Mouse (Mus musculus) MEL (cell line): ENCODE measurements around the gene Slfn3. TPM values are rescaled to one million over a fixed set of nuclear protein-coding genes. Genes with fewer than 3 reads are reported as not detected.

Source experiments
- DNase-seq: peaks from one replicate; pipeline ENCODE4 v3.0.0; 2011; ENCODE audit warnings: low read depth, low spot score
- H3K27ac ChIP-seq: 2 replicates; pipeline ENCODE4 v1.5.1; 2012; ENCODE audit warnings: low read depth, mild to moderate bottlenecking, control low read depth, low read length, moderate library complexity; ENCODE audit not compliant: control insufficient read depth
- H3K27me3 ChIP-seq, 2 experiments: fragments of 150-350 bp in 1 of 2; sonication (generic) in 1 of 2; 2 replicates each; pipeline ENCODE4 v1.6.1; 2012; ENCODE audit warnings: low read length in 2 of 2, mild to moderate bottlenecking in 2 of 2, improper control_type of control experiment in 1 of 2, moderate library complexity in 1 of 2; ENCODE audit not compliant: insufficient read depth in 2 of 2, control insufficient read depth in 1 of 2
- H3K36me3 ChIP-seq, 2 experiments: 2 replicates each; pipeline ENCODE4 v1.6.1; 2012 to 2014; ENCODE audit warnings: low read length in 2 of 2, improper control_type of control experiment in 1 of 2, inconsistent platforms in 1 of 2, mild to moderate bottlenecking in 1 of 2; ENCODE audit not compliant: insufficient read depth in 2 of 2, control insufficient read depth in 1 of 2
- H3K4me1 ChIP-seq, 2 experiments: fragments of 150-350 bp in 1 of 2; sonication (generic) in 1 of 2; 2 replicates each; pipeline ENCODE4 v1.6.1; 2012; ENCODE audit warnings: low read length in 2 of 2, improper control_type of control experiment in 1 of 2, mild to moderate bottlenecking in 1 of 2; ENCODE audit not compliant: insufficient read depth in 2 of 2, control insufficient read depth in 1 of 2
- H3K4me3 ChIP-seq, 2 experiments: fragments of 150-350 bp in 1 of 2; sonication (generic) in 1 of 2; 2 replicates each; pipeline ENCODE4 v1.5.1; 2012; ENCODE audit warnings: low read depth in 2 of 2, low read length in 2 of 2, mild to moderate bottlenecking in 2 of 2, moderate library complexity in 2 of 2, control low read depth in 1 of 2, improper control_type of control experiment in 1 of 2; ENCODE audit not compliant: control insufficient read depth in 1 of 2, insufficient read depth in 1 of 2
- H3K79me2 ChIP-seq: 2 replicates; pipeline ENCODE4 v1.6.1; 2012; ENCODE audit warnings: mild to moderate bottlenecking, low read length, moderate library complexity; ENCODE audit not compliant: control insufficient read depth, poor library complexity, insufficient read depth
- H3K9ac ChIP-seq: 2 replicates; pipeline ENCODE4 v1.6.1; 2012; ENCODE audit warnings: low read depth, mild to moderate bottlenecking, control low read depth, low read length, moderate library complexity; ENCODE audit not compliant: control insufficient read depth, poor library complexity, severe bottlenecking
- H3K9me3 ChIP-seq: fragments of 150-350 bp; sonication (generic); replicated peaks from 2 replicates; pipeline ENCODE4 v1.6.1; 2012; ENCODE audit warnings: mild to moderate bottlenecking, low read length, improper control_type of control experiment, moderate library complexity; ENCODE audit not compliant: insufficient read depth
- BHLHE40 ChIP-seq: IDR thresholded peaks from 2 replicates; pipeline ENCODE4 v1.6.1; 2012; ENCODE audit warnings: low read depth, mild to moderate bottlenecking, inconsistent platforms, low read length, improper control_type of control experiment, borderline replicate concordance
- CHD1 ChIP-seq: IDR thresholded peaks from 2 replicates; pipeline ENCODE4 v1.6.1; 2012; ENCODE audit warnings: low read depth, mild to moderate bottlenecking, inconsistent platforms, low read length, improper control_type of control experiment
- CHD2 ChIP-seq: IDR thresholded peaks from 2 replicates; pipeline ENCODE4 v1.6.1; 2011; ENCODE audit warnings: low read length, improper control_type of control experiment
- CTCF ChIP-seq, 3 experiments: IDR thresholded peaks in 2 of 3; conservative IDR thresholded peaks in 1 of 3; 2 replicates each; pipeline ENCODE4 v1.5.1; 2011 to 2012; ENCODE audit warnings: low read length in 3 of 3, low read depth in 2 of 3, mild to moderate bottlenecking in 2 of 3, improper control_type of control experiment in 1 of 3, inconsistent platforms in 1 of 3, mixed read lengths in 1 of 3, moderate library complexity in 1 of 3; ENCODE audit not compliant: control insufficient read depth in 1 of 3, insufficient read depth in 1 of 3, poor library complexity in 1 of 3, severe bottlenecking in 1 of 3
- E2F4 ChIP-seq: IDR thresholded peaks from 2 replicates; pipeline ENCODE4 v1.6.1; 2011; ENCODE audit warnings: low read depth, low read length, improper control_type of control experiment, borderline replicate concordance
- ELF1 ChIP-seq: IDR thresholded peaks from 2 replicates; pipeline ENCODE4 v1.6.1; 2014; ENCODE audit warnings: low read depth, mild to moderate bottlenecking, inconsistent platforms, low read length, improper control_type of control experiment, moderate library complexity
- EP300 ChIP-seq, 2 experiments: IDR thresholded peaks; 2 replicates each; pipeline ENCODE4 v1.6.1; 2011; ENCODE audit warnings: improper control_type of control experiment in 2 of 2, low read length in 2 of 2, low read depth in 1 of 2, mild to moderate bottlenecking in 1 of 2
- ETS1 ChIP-seq: IDR thresholded peaks from 2 replicates; pipeline ENCODE4 v1.6.1; 2012; ENCODE audit warnings: low read depth, mild to moderate bottlenecking, inconsistent platforms, low read length, improper control_type of control experiment, moderate library complexity
- GATA1 ChIP-seq: IDR thresholded peaks from 2 replicates; pipeline ENCODE4 v1.6.1; 2011; ENCODE audit warnings: low read depth, low read length, improper control_type of control experiment
- HCFC1 ChIP-seq: IDR thresholded peaks from 2 replicates; pipeline ENCODE4 v1.6.1; 2012; ENCODE audit warnings: low read depth, mild to moderate bottlenecking, inconsistent platforms, low read length, improper control_type of control experiment, moderate library complexity
- KAT2A ChIP-seq: conservative IDR thresholded peaks from 2 replicates; pipeline ENCODE4 v1.6.1; 2012; ENCODE audit warnings: low read depth, low read length, improper control_type of control experiment, inconsistent platforms
- MAFK ChIP-seq: IDR thresholded peaks from 2 replicates; pipeline ENCODE4 v1.6.1; 2011; ENCODE audit warnings: low read depth, mild to moderate bottlenecking, low read length, improper control_type of control experiment, borderline replicate concordance
- MAX ChIP-seq: IDR thresholded peaks from 2 replicates; pipeline ENCODE4 v1.6.1; 2011; ENCODE audit warnings: low read length, improper control_type of control experiment
- MAZ ChIP-seq: IDR thresholded peaks from 2 replicates; pipeline ENCODE4 v1.6.1; 2012; ENCODE audit warnings: low read depth, mild to moderate bottlenecking, inconsistent platforms, low read length, improper control_type of control experiment
- MXI1 ChIP-seq: IDR thresholded peaks from 2 replicates; pipeline ENCODE4 v1.6.1; 2011; ENCODE audit warnings: mild to moderate bottlenecking, low read depth, low read length, improper control_type of control experiment
- MYB ChIP-seq: IDR thresholded peaks from 2 replicates; pipeline ENCODE4 v1.6.1; 2011; ENCODE audit warnings: mild to moderate bottlenecking, low read depth, low read length, improper control_type of control experiment
- MYC ChIP-seq: IDR thresholded peaks from 2 replicates; pipeline ENCODE4 v1.6.1; 2011; ENCODE audit warnings: low read depth, mild to moderate bottlenecking, low read length, improper control_type of control experiment, moderate library complexity
- NELFE ChIP-seq: IDR thresholded peaks from 2 replicates; pipeline ENCODE4 v1.6.1; 2011; ENCODE audit warnings: low read depth, low read length, improper control_type of control experiment
- POLR2A ChIP-seq, 2 experiments: IDR thresholded peaks; 2 replicates each; pipeline ENCODE4 v1.6.1; 2011 to 2012; ENCODE audit warnings: low read length in 2 of 2, mild to moderate bottlenecking in 2 of 2, control low read depth in 1 of 2, improper control_type of control experiment in 1 of 2, low read depth in 1 of 2, moderate library complexity in 1 of 2; ENCODE audit not compliant: control insufficient read depth in 1 of 2, insufficient read depth in 1 of 2, poor library complexity in 1 of 2
- POLR2AphosphoS2 ChIP-seq: IDR thresholded peaks from 2 replicates; pipeline ENCODE4 v1.6.1; 2011; ENCODE audit warnings: low read length, improper control_type of control experiment
- POLR2AphosphoS5 ChIP-seq: IDR thresholded peaks from 2 replicates; pipeline ENCODE4 v1.6.1; 2012; ENCODE audit warnings: low read depth, borderline replicate concordance, mild to moderate bottlenecking, inconsistent platforms, low read length, moderate library complexity, mixed read lengths
- RCOR1 ChIP-seq: IDR thresholded peaks from 2 replicates; pipeline ENCODE4 v1.6.1; 2012; ENCODE audit warnings: low read depth, mild to moderate bottlenecking, inconsistent platforms, low read length, improper control_type of control experiment
- SIN3A ChIP-seq: IDR thresholded peaks from 2 replicates; pipeline ENCODE4 v1.6.1; 2012; ENCODE audit warnings: low read length, improper control_type of control experiment, inconsistent platforms
- SMC3 ChIP-seq: IDR thresholded peaks from 2 replicates; pipeline ENCODE4 v1.6.1; 2011; ENCODE audit warnings: low read depth, low read length, improper control_type of control experiment
- TAL1 ChIP-seq: IDR thresholded peaks from 2 replicates; pipeline ENCODE4 v1.6.1; 2012; ENCODE audit warnings: mild to moderate bottlenecking, inconsistent platforms, low read length, moderate library complexity, mixed read lengths
- UBTF ChIP-seq: IDR thresholded peaks from 2 replicates; pipeline ENCODE4 v1.6.1; 2012; ENCODE audit warnings: low read depth, mild to moderate bottlenecking, inconsistent platforms, low read length, improper control_type of control experiment, moderate library complexity, borderline replicate concordance; ENCODE audit not compliant: insufficient read depth
- USF1 ChIP-seq: IDR thresholded peaks from 2 replicates; pipeline ENCODE4 v1.6.1; 2014; ENCODE audit warnings: low read depth, mild to moderate bottlenecking, inconsistent platforms, low read length, improper control_type of control experiment, moderate library complexity
- USF2 ChIP-seq, 2 experiments: IDR thresholded peaks; 2 replicates each; pipeline ENCODE4 v1.6.1; 2011 to 2012; ENCODE audit warnings: improper control_type of control experiment in 2 of 2, low read length in 2 of 2, borderline replicate concordance in 1 of 2, inconsistent platforms in 1 of 2, low read depth in 1 of 2, mild to moderate bottlenecking in 1 of 2; ENCODE audit not compliant: insufficient read depth in 1 of 2
- ZC3H11A ChIP-seq: IDR thresholded peaks from 2 replicates; pipeline ENCODE4 v1.6.1; 2012; ENCODE audit warnings: low read depth, mild to moderate bottlenecking, inconsistent platforms, low read length, improper control_type of control experiment
- ZKSCAN1 ChIP-seq: IDR thresholded peaks from 2 replicates; pipeline ENCODE4 v1.6.1; 2012; ENCODE audit warnings: low read depth, mild to moderate bottlenecking, inconsistent platforms, low read length, improper control_type of control experiment, moderate library complexity
- ZMIZ1 ChIP-seq: IDR thresholded peaks from 2 replicates; pipeline ENCODE4 v1.6.1; 2012; ENCODE audit warnings: low read depth, mild to moderate bottlenecking, inconsistent platforms, low read length, improper control_type of control experiment, moderate library complexity
- ZNF384 ChIP-seq: IDR thresholded peaks from 2 replicates; pipeline ENCODE4 v1.6.1; 2012; ENCODE audit warnings: low read depth, mild to moderate bottlenecking, inconsistent platforms, low read length, improper control_type of control experiment
- polyA plus RNA-seq, 2 experiments: library from polyadenylated mRNA; stranded (reverse) in 1 of 2; unstranded in 1 of 2; fragments of >175 nt in 1 of 2; fragments of >200 nt in 1 of 2; gene quantifications; 2 replicates each; pipeline versions ENCODE4 v1.2.1 to v1.2.4; 2012; ENCODE audit warnings: low replicate concordance in 2 of 2, low read depth in 1 of 2; ENCODE audit not compliant: insufficient read length in 2 of 2, insufficient read depth in 1 of 2, missing spikeins in 1 of 2
- total RNA-seq: library from RNA; depleted of rRNA; stranded (reverse); fragments of 300-350 nt; gene quantifications from 2 replicates; pipeline ENCODE4 v1.2.3, GENCODE M21; 2012

Slfn3 gene
- total and polyA plus RNA-seq, 3 experiments, result 0.23 to 0.35 TPM; not detected in 1

- Histone ChIP-seq H3K9ac (no peak overlapping the region), H3K4me1 (peaks cover 0 to 6% of the 10 kb centered on the region in 2 experiments), H3K36me3 (peaks cover 4 to 12% of the 10 kb centered on the region in 2 experiments), H3K4me3 (no peak overlapping the region), H3K9me3 (no peaks in the 10 kb centered on the region), H3K27me3 (peaks cover 0 to 5% of the 10 kb centered on the region in 2 experiments; a peak in 2 of 4 replicates), H3K79me2 (peaks cover 21% of the 10 kb centered on the region), H3K27ac (no peak overlapping the region)
- peak; percentile 56 for DNase-seq
- no peak for TF ChIP-seq CTCF (IDR thresholded peaks at IDR 0.05 in 2 of 3, conservative IDR thresholded peaks at IDR 0.05 in 1 of 3; ENCODE audit: control insufficient read depth in 1 of 3, insufficient read depth in 1 of 3, low read depth in 2 of 3, low read length in 3 of 3, poor library complexity in 1 of 3, severe bottlenecking in 1 of 3)
- peak; percentile 34; the same call in 1 of the 2 replicates for TF ChIP-seq MYC
- peak; percentile 33; the same call in 1 of the 2 replicates for TF ChIP-seq GATA1
- no peak for TF ChIP-seq USF2 (IDR thresholded peaks at IDR 0.05; ENCODE audit: borderline replicate concordance in 1 of 2, insufficient read depth in 1 of 2, low read depth in 1 of 2, low read length in 2 of 2)
- no peak for TF ChIP-seq MAZ
- no peak for TF ChIP-seq ZMIZ1
- no peak for TF ChIP-seq CHD2
- TF ChIP-seq KAT2A, result no peak
- TF ChIP-seq EP300 (IDR thresholded peaks at IDR 0.05; ENCODE audit: low read depth in 1 of 2, low read length in 2 of 2), result 0 out of 4 replicates have a peak, but pooled peaks of 1 of the 2 experiments have one; percentile 11
- no peak for TF ChIP-seq BHLHE40
- TF ChIP-seq SMC3, result no peak
- peak; percentile 61 for TF ChIP-seq SIN3A
- no peak for TF ChIP-seq MAFK
- TF ChIP-seq E2F4, result no peak
- no peak for TF ChIP-seq POLR2A (IDR thresholded peaks at IDR 0.05; ENCODE audit: control insufficient read depth in 1 of 2, insufficient read depth in 1 of 2, low read depth in 1 of 2, low read length in 2 of 2, poor library complexity in 1 of 2)
- TF ChIP-seq ZC3H11A, result no peak
- peak; percentile 53; the same call in 1 of the 2 replicates for TF ChIP-seq MXI1
- TF ChIP-seq RCOR1, result no peak
- TF ChIP-seq NELFE, result no peak
- 0 out of 2 replicates have a peak, but pooled peaks have one; percentile 24 for TF ChIP-seq ETS1
- TF ChIP-seq UBTF, result no peak
- no peak for TF ChIP-seq ELF1
- TF ChIP-seq ZNF384, result no peak
- TF ChIP-seq POLR2AphosphoS2, result no peak
- no peak for TF ChIP-seq CHD1
- TF ChIP-seq POLR2AphosphoS5, result no peak
- no peak for TF ChIP-seq USF1
- TF ChIP-seq ZKSCAN1, result no peak
- no peak for TF ChIP-seq MYB
- no peak for TF ChIP-seq HCFC1
- no peak for TF ChIP-seq TAL1
- peak; percentile 45; the same call in 1 of the 2 replicates for TF ChIP-seq MAX
Observed at GRCm38 (mm10) chr11:83221328-83221877, 30.3 kb downstream of the Slfn3 start.
